Mouse (Mus musculus): Measurements from ENCODE around the gene Olfr767.
"Not testable (repeated sequence)": the region's sequence is repeated elsewhere in the genome, so short reads cannot be mapped to it uniquely, and the experiment has no call there.

Olfr767 gene

GRCm38 (mm10) chr10:129082810-129083209 is at the start of gene Olfr767:
TSS of gene Olfr767 (minus strand) at chr10:129082910.
- not testable (repeated sequence) for DNase-seq (ENCODE audit: low spot score in 2 of 2)

- DNase-seq (ENCODE audit: low spot score in 2 of 2) = no peak
These were observed 35.1 kb upstream of the Olfr767 start, which contains the start of gene Olfr769 for GRCm38 (mm10) chr10:129117761-129118160. TSS of gene Olfr769 (minus strand) at chr10:129117861.

- no peak for DNase-seq (ENCODE audit: low spot score in 2 of 2)
These were observed 32.4 kb upstream of the Olfr767 start for GRCm38 (mm10) chr10:129115146-129115545.

DNA sequence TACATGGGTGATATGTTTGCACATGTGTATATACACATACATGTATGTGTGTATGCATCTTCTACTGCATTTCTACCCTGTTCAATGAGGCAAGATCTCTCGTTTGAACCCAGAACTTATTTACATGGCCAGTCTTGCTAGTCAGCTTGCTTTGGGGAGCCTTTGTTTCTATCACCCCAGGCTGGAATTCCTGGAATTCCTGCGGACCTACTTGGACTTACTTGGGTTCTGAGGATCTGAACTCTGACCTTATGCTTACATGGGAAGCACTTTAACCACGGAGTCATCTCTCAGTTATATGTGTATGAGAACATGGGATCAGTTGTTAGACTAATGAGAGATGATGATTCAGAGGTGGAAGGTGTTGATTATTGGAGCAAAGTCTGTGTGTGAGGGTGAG is 18.5 kb upstream of the Olfr767 start:
- DNase-seq (ENCODE audit: low spot score in 2 of 2) = no peak

GRCm38 (mm10) chr10:129099275-129099674 is 16.6 kb upstream of the Olfr767 start, which contains the start of gene Olfr768:
TSS of gene Olfr768 (minus strand) at chr10:129099375.
- DNase-seq (ENCODE audit: low spot score in 2 of 2) = no peak

- DNase-seq (ENCODE audit: low spot score in 2 of 2) = no peak
These were observed 13.8 kb downstream of the Olfr767 start, which contains the start of gene Olfr766-ps1 for GRCm38 (mm10) chr10:129068877-129069276. TSS of gene Olfr766-ps1 (minus strand) at chr10:129068977.

DNA sequence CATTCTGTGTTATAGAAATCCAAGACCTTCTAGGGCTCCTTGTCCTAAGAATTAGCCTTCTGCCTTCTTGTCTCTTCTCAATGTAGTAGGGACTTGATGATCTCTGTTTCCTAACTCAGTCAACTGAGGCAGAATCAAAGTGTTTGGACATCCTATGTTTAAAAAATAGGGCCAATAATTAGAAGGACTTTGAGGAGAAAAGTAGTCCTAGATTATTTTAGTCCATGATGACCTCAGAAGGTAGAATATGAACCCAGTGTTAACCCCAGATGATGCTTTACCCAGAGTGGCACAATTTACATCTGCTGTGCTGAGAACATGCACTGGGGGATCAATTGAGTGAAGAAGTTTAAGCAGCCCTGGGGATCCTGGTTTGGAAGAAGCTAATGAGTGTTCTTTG is 32.8 kb downstream of the Olfr767 start, which contains the start of gene Olfr765:
Gene Olfr765 (minus strand): TSS at position 101 of the 400 bp plus-strand sequence.
- not testable (repeated sequence) for DNase-seq (ENCODE audit: low spot score in 2 of 2)

GRCm38 (mm10) chr10:129039796-129040195 is 42.9 kb downstream of the Olfr767 start, which contains the start of gene Olfr764-ps1:
TSS of gene Olfr764-ps1 (minus strand) at chr10:129039896.
- DNase-seq (ENCODE audit: low spot score in 2 of 2) = no peak

DNA sequence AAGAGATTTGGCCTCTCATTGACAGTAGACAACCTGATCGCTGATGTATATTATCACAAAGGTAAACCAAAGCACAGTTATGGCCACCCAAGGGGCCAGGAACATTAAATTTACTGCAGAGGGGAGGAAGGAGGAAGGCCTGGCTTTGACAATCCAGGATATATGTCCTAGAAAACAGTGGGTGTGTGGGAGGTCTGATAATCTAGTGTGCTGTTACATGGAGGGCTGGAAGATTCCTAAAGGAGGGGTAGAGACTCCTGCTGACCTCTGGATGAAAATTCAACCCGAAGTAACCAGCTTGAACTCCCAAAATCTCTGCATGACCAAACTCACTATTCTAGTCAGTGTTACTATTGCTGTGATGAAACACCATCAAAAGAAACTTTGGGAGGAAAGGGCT is 54.4 kb downstream of the Olfr767 start:
- DNase-seq (ENCODE audit: low spot score in 2 of 2) = no peak

DNA sequence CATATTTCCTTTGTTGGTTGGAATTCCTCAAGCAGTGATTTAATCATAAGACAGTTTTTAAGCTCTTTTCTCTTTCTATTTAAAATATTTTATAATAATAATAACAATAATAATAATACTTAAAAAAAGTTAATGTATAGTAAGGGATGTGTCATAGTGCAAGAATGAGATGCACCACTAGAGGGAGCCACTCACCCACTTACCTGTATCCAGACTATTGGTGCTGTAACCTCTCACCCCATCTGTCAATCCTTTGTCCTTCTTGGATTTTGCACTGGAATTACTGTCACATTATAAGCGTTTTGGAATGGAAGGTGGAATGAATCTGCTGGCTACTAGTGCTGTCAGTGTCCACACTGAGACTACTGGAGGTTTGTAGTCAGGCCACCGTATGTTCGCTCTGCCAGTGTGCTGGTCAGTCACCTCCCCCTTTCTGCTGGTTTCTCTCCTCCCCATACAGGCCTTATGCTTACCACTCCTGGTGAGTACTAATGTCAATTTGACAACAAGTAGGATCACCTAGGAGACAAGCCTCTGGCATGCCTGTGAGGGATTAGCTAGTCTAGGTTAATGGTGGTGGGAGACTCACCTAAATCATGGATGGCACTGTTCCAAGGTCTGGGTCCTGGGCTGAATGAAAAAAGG is 56.6 kb downstream of the Olfr767 start:
- DNase-seq (ENCODE audit: low spot score in 2 of 2) = no peak

All from right cerebral cortex, postnatal 36 days (tissue).